Mouse (Mus musculus) spleen, postnatal 4 days (tissue): ENCODE measurements at regions not wholly inside any gene's neighbourhood (a gene's known extent, or its start where the extent isn't known, plus 50 kb on each side); places are given as distances from the start of the nearest gene placed in this dataset.

Experiments
- DNase-seq, 2 experiments: peaks; one replicate each; pipeline ENCODE4 v3.0.0; 2022; ENCODE audit warnings: low spot score in 2 of 2

- no peak for DNase-seq
Measured at GRCm38 (mm10) chr19:60032667-60033066, 89.2 kb upstream of the Rab11fip2 start.

DNA sequence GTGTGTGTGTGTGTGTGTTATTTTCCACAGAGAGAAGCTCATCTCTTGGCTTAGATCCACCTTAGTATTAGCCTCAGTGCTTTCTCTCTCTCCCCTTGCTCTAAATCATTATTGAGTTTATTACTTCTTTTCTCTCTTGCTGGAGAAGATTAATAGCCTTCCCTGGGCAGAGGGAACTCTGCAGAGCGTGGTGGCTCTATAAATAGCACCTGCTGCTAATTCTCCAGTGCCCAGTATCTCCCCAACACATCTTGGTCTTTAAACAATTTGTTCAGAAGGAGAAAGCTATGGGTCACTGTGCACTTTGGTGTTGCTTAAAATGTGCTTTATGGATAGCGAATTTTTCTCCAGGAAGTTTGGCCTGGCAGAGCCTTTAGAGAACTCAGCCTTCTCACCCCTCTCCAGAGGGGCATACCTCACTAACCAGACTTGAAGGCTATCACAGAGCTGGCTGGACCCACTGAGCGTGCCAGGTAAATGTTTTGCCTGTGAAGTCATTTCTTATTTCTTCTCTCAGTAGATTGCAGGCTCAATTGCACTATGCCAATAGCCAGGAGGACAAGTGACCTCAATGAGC lies 86.8 kb upstream of the Rab11fip2 start:
- no peak for DNase-seq

DNA sequence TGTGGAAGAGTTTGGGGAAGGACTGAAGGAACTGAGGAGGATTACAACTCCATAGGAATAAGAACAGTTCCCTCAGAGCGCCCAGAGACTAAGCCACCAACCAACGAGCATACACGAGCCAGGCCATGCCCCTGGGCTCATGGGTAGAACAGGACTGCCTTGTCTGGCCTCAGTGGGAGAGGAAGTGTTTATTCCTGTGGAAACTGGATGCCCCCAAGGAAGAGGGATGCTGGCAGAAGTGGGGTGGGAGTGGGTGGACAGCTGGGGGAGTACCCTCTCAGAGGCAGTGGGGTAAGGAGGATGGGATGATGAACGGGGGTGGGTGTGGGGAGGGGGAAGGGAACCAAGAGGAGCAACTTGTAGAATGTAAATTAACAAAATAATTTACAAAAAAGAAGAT lies 86.3 kb upstream of the Rab11fip2 start:
- no peak for DNase-seq

GRCm38 (mm10) chr19:60015614-60016300 lies 72.3 kb upstream of the Rab11fip2 start:
- no peak for DNase-seq

- DNase-seq = no peak
Measured at GRCm38 (mm10) chr19:59995557-59995956, 52.1 kb upstream of the Rab11fip2 start.
